In genomic region chr5:36711863-36712262, GRCm38 (mm10) we compare ENCODE assay signal across 8 mouse cellular contexts. TPM values are rescaled to one million over a fixed set of nuclear protein-coding genes. Genes with fewer than 3 reads are reported as not detected.
DNase-seq lines count a peak whose midpoint lies in the region; ATAC-seq lines count a peak whose summit lies in the region.
"Had no signal": no experiment of that assay in that cellular context is flagged by ENCODE, and none has a peak within 500 bp of the region (broad histone marks: within the 10 kb centered on the region; RNA-seq: fewer than 3 reads in every experiment).

No protein-coding gene starts in this region.

- no peak overlapping the region for H3K27ac ChIP-seq in kidney, embryonic 14.5 days (ENCODE audit: low read depth, low read length)

- no peaks in the 10 kb centered on the region for H3K27me3 ChIP-seq in kidney, embryonic 14.5 days (ENCODE audit: control insufficient read depth, insufficient read depth, low read length)

- H3K9me3 ChIP-seq in kidney, embryonic 14.5 days (ENCODE audit: control insufficient read depth, low read length) = no peaks in the 10 kb centered on the region

- H3K36me3 ChIP-seq in kidney, embryonic 14.5 days (ENCODE audit: control insufficient read depth, insufficient read depth, low read length) = no peaks in the 10 kb centered on the region

- no peak overlapping the region for H3K4me3 ChIP-seq in kidney, embryonic 14.5 days (ENCODE audit: low read length)

- DNase-seq in kidney, adult 11 months = peak; percentile 27
- DNase-seq in brain, adult 2 months (ENCODE audit: low read depth, low spot score) = peak; percentile 23
- DNase-seq in cerebellum, adult 18-20 months = no peak
- DNase-seq in gastrocnemius, postnatal 25 days = no peak
- DNase-seq: spleen, adult 18-20 months had no signal

- H3K4me1 ChIP-seq in kidney, embryonic 14.5 days (ENCODE audit: control insufficient read depth, insufficient read depth, low read length) = peaks cover 7% of the 10 kb centered on the region; the same call in 1 of the 2 replicates

- no peak overlapping the region for H3K9ac ChIP-seq in kidney, embryonic 14.5 days (ENCODE audit: low read depth, low read length)

- no peak for ATAC-seq in kidney, embryonic 14.5 days (ENCODE audit: low FRiP score, low TSS enrichment)
- peak; percentile 54 to 61 for ATAC-seq in hematopoietic stem cell, adult 5-6 weeks (replicated peaks in 1 of 2; ENCODE audit: insufficient read depth in 1 of 2, low FRiP score in 2 of 2, low TSS enrichment in 1 of 2, low read depth in 1 of 2, poor library complexity in 2 of 2, severe bottlenecking in 2 of 2)
- peak; percentile 36; the same call in 1 of the 2 replicates for ATAC-seq in neutrophil, adult 5-6 weeks (ENCODE audit: extremely low read depth, insufficient number of reproducible peaks, low FRiP score, poor library complexity, severe bottlenecking)

- no peak overlapping the region for H3K4me2 ChIP-seq in kidney, embryonic 14.5 days (replicated peaks; ENCODE audit: low read depth, low read length)

- WGBS in kidney, embryonic 14.5 days = 60% methylated on average over 5 of the region's 5 CpGs

RNA-seq across cellular contexts. Expression of gene D5Ertd579e, which starts 16.0 kb away (rescaled TPM):
- polyA plus RNA-seq in kidney, embryonic 14.5 days (2014; fragmentation: Nextera tagmentation; extraction: Ambion mirVana) = 17.7 and 30.7 TPM in 2 replicates
- total RNA-seq in hematopoietic stem cell, adult 5-6 weeks (2017) = 42.5 and 49.4 TPM in 2 replicates
- total RNA-seq in neutrophil, adult 5-6 weeks (2017) = 40.3 and 40.4 TPM in 2 replicates
- 10 to 100 TPM; 67.6 to 73.7 TPM for total RNA-seq in gastrocnemius, postnatal 25 days (2021)

RNA-seq across cellular contexts. Expression of gene Bloc1s4, which starts 36.6 kb away (rescaled TPM):
- 26.1 and 26.7 TPM in 2 replicates for polyA plus RNA-seq in kidney, embryonic 14.5 days (2014; fragmentation: Nextera tagmentation; extraction: Ambion mirVana)
- 13.2 and 14.3 TPM in 2 replicates for total RNA-seq in hematopoietic stem cell, adult 5-6 weeks (2017)
- total RNA-seq in neutrophil, adult 5-6 weeks (2017) = 20.6 and 23.5 TPM in 2 replicates
- total RNA-seq in gastrocnemius, postnatal 25 days (2021) = 1 to 10 TPM; 6.9 to 8.1 TPM

Comparison
In these comparisons a context has a peak if more than half of its experiments do, and no peak if none do; other contexts are left out.
1. DNase-seq: peak in kidney, adult 11 months (single experiment) and brain, adult 2 months (single experiment); none in cerebellum, adult 18-20 months (0 of 2) and gastrocnemius, postnatal 25 days (single experiment).